Mouse (Mus musculus): ENCODE results near the gene Gfpt1. TPM values are rescaled to one million over a fixed set of nuclear protein-coding genes. Genes with fewer than 3 reads are reported as not detected.
"Not testable (repeated sequence)": the region's sequence is repeated elsewhere in the genome, so short reads cannot be mapped to it uniquely, and the experiment has no call there.

The Gfpt1 gene
- 38.0 and 55.2 TPM in 2 replicates for polyA plus RNA-seq (2012; rRNA removed)

DNA sequence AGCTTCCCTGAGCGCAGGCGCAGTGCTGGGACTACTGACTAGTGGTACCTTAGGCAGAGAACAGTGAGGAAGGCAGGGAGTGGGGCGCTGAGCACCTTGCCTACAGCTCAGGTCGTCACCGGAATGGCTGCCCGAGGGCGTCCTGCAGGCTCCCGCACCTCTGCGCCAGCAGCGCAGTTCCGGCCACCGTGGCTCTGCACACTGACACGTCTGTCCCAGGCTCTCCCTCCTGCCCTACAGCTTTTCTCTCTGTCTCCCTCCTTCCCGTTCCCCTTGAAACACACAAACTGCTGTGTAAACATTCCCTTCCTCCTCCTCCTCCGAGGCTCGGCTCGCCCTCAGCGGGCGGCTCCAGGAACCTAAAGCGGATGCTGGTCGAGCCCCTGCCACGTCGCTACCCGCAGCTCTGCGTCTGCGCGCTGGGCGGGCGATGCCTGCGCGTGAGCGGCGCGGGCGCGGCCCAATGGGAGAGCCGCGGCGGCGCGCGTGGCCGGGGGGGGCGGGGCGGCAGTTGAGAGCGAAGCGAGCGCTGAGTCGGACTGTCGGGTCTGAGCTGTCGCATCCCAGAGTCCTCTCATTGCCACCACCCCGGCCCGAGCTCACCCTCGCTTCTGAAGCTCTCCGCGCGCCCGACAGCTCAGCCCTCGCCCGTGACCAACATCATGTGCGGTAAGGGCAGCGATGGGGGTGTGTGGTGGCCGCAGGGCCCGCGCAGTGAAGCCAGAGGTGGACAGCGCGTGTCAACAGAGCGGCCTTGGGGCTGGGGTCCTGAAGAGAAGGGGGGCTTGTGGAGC lies at the start of gene Gfpt1:
Gene Gfpt1 (plus strand): TSS at position 510 of the 794 bp plus-strand sequence.
- DNase-seq (ENCODE audit: low read depth, low spot score): no peak
- under 1% methylated on average over 68 of the region's 68 CpGs for WGBS

DNA sequence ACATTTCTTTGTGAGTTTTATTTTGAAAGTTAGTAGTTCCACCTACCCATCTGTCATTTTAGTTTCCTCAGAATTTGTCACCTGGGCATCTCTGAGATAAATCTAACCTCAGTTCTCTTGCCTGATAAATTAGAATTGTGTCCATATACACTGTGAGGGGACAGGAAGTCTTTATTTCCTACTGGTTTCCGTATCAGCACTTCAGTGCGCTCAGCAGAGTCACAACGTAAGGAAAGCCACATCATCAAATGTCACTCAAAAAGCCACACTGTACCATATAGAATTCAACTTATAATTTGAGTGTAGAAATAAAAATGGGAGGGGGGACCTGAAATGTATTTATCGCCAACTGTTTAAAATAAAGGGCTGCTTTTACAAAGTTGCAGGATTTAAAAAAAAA lies 48.4 kb upstream of the Gfpt1 start:
- no peak for DNase-seq (ENCODE audit: low read depth, low spot score)
- 85% methylated on average over 4 of the region's 4 CpGs for WGBS

DNA sequence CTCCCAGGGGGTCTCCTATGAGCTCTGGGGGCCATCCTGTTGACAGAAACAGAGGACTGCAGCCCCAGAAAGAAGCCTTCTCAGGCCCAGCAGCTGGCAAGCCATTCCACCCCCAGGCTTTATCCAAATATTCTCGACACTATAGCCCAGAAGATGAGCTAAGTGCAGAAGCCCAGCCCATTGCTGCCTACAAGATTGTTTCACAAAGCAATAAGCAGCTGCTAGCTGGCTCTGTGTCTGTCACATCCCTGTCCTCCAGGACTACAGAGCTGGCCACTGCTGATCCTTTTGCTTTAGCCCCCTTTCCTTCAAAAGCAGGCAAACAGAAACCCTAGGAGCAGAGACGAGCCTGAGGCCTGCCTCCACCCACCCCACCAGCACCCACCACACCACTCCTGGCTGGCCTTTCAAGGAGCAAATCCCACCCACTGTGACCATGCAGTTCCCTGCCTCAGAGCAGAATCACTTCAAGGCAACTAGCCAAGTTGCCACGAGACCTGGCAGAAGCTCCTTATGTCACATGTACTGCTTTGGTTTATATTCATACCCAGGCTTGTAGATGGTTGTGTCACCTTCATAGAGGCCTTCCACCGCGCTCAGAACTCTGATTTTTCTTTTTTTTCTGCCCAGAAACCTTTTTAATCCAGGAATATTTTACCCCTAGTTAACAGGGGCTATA lies 45.9 kb upstream of the Gfpt1 start:
- 75% methylated on average over 5 of the region's 5 CpGs for WGBS
- DNase-seq (ENCODE audit: low read depth, low spot score): no peak

DNA sequence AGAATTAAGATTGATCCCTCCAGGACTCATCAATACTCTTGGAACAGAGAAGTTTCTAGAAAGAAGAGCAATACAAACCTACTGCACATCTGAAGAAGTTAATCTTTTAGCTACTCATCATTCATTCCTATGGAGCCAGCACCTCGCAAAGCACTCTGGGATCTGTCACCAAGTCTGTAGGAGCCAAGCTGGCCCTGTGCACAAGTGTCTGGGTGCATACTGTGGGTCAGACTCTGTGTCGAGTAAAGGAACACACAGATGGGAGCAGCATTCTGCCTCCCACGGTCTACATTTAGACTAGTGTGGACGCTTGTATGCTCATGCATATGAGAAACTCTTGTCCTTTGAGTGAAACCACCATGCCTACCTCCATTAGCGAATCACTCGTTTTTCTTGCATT lies 45.3 kb upstream of the Gfpt1 start:
- WGBS: 95% methylated on average over 6 of the region's 6 CpGs
- no peak for DNase-seq (ENCODE audit: low read depth, low spot score)

DNA sequence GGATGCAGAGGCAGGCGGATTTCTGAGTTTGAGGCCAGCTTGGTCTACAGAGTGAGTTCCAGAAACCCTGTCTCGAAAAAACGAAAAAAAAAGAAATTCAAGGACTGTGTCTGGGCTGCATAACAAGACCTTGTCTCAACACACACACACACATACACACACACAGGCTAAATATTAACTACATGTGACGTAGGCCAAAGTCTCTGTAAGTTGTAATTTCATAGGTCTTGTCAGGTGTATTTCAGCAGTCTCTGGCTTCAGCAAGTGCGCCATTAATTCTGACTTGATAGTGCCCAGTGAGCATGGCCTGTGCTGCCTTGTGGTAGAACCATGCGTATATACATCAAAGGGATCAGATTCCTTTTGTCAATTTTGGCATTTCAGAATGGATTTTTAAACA lies 40.7 kb upstream of the Gfpt1 start:
- WGBS: 72% methylated on average over 6 of the region's 6 CpGs
- no peak for DNase-seq (ENCODE audit: low read depth, low spot score)

DNA sequence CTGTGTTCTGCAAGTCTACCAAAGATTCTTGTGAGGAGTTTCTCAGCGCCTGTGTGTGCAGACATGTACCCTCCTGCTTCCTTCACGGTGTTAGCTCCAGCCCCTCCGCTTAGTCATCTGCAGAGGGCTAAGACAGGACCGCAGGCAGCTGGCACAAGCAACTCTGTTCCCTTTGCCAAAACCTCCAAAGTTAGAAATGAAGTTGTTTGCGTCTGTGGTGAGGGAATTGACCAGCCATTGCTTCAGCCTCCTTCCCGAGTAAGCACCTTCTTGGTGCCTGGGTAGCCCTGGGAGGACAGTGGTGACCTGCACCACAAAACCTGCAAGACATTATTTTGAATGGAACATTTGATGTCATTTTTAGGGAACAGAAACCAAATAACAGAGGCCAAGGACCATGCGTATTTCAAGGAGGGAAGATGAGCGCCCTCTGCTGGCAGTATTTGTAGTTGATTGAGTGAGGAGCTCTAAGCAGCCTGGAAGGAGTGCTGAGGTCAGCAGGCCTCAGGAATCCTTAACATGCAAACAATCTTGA lies 40.1 kb upstream of the Gfpt1 start:
- WGBS: 43% methylated on average over 8 of the region's 8 CpGs

DNA sequence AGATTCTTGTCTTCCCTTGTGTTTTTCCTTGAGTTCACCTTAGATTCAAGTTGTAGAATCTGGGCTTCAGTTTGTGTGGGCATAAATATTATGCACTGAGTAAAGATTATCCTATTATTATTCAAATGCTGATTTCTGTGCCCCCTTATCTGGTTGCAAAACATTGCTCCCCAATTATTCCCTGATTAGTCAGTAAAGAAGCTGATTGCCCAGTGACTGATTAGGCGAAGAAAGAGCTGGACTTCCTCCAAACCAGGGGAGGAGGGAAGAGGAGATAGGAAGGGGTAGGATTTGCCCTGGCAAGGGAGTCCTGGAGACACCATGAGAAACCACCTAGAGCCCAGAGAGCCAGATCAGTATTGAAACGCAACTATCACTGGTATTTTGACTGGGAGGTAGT lies 38.5 kb upstream of the Gfpt1 start:
- WGBS: 85% methylated on average over 2 of the region's 2 CpGs
- no peak for DNase-seq (ENCODE audit: low read depth, low spot score)

More for the DNA sequence above, 40.1 kb upstream of the Gfpt1 start:
- no peak for DNase-seq (ENCODE audit: low read depth, low spot score)

DNA sequence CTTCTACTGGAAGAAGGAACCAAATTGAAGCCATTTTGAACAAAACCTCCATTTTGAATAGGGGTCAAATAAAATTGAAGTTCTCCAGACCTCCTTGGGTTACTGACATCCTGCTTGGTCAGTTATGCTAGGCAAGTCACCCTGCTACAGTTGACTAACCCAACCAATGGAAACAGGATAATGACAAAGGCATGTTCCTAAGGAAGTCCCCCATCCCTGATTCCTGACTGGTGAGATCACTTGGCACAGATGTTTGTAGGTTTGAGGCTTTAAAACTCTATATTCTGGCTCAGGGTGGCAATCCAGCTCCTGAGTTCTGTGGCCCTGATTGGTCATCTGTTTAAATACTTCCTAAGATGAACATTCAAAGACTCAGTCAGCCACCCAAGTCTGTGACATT lies 37.1 kb upstream of the Gfpt1 start:
- DNase-seq (ENCODE audit: low read depth, low spot score): no peak

DNA sequence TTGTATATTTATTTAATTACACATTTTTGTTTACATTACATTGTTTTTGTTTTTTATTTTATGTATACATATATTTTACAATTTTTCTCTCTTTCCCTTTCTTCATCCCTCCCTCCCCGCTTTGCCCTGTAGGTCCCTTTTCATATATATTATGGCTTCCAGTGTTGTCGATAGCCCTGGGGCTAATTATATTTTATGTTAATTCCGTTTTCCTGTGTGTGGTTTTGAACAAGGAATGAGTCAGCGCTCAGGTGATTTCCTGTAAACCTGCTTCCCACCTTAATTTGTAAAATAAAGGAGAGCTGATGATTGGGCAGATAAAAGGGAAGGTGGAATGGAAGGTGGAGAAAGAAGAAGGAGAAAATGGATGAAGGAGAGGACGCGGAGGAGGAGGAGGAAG lies 33.8 kb upstream of the Gfpt1 start, which contains the start of gene Nfu1:
Gene Nfu1 (plus strand): TSS at position 350 of the 400 bp plus-strand sequence.
- WGBS: 78% methylated on average over 6 of the region's 6 CpGs

DNA sequence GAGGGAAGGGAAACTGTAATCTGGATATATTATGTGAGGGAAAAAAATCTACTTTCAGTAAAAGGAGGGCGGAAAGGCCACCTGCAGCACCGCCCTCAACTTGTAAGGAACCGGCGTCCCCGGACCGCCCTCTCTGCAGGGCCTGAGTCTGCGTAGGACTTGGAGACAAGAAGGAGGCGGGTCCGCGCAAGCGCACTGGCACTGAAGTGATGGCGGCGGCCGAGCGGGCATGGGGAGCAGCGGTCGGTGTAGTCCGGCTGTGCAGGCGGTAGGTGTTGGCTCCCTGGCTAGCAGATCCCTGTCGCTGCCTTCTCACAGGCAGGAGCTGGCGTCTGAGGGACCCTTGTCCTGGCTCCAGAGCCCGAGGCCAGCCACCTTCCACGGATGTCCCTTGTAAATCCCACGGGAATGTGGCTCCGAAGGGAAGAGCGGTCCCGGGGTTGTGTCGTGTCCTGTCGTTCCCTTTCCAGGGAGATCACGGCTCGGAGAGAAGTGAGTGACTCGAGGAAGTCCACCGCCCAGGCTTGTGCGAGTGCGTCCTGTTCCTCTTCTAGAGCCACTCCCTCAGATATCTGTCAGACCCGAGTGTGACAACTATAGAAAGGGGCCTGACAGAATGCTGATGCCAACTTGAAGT lies 32.8 kb upstream of the Gfpt1 start:
- DNase-seq (ENCODE audit: low read depth, low spot score): peak; percentile 82

More for the DNA sequence above, 33.8 kb upstream of the Gfpt1 start, which contains the start of gene Nfu1:
- no peak for DNase-seq (ENCODE audit: low read depth, low spot score)

DNA sequence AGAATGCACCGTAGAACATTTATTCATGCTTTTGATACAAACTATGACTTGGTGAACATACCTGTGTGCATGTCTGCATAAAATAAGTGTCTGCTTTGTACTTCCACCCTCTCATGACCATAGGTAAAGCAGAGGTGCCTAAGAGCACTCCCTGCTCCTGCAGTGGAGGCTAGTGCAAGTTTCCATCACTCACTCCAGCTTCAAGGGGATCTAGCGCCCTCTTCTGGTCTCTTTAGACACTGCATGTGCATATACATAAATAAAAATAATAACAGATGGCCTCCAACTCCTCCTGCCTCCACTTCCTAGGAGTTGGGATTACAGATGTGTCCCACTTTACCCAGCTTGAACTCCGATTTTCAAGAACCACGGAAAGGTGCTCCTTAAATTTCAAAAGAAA lies 25.7 kb upstream of the Gfpt1 start:
- no peak for DNase-seq (ENCODE audit: low read depth, low spot score)
- 69% methylated on average over 4 of the region's 4 CpGs for WGBS

More for the DNA sequence above, 32.8 kb upstream of the Gfpt1 start:
- under 1% methylated on average over 36 of the region's 36 CpGs for WGBS

DNA sequence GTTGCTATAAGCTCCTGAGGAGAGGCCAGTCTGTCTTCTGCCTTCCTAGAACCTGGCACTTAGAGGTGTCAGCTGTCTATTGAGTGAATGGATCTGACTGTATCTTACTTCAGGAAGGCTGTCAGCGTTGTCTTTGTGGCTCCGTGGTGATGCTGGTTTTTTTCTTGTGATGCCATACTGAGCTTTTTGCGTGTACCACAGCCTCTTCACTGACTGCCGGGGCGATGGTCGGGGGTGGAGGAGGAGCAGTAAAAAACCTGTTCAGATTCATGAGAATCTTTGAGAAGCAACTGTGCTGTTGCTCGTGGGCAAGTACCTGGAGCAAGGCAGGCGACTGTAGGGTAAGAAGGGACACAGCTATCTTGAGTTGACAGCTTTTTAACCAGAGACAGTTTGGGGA lies 23.8 kb upstream of the Gfpt1 start:
- no peak for DNase-seq (ENCODE audit: low read depth, low spot score)
- WGBS: 95% methylated on average over 8 of the region's 8 CpGs

DNA sequence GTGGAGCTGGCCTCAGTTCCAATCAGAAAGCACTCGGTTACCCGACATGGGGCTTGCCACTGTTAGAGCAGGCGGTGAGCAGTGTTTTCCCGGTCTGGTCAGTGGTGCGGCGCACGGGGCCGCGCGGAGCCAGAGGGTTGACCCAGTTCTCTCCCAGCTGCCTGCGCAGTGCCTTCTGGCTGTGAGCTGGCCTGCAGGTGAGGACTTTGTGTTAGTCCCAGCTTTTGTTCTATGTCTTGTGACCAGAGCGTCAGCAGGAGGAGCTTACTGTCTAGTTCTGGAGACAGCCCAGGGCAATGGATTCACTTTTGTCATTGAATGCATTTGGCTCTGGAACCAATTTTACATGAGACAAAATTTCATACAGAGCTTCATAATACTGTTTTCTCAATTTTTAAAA lies 20.9 kb upstream of the Gfpt1 start:
- WGBS: 98% methylated on average over 12 of the region's 12 CpGs
- no peak for DNase-seq (ENCODE audit: low read depth, low spot score)

DNA sequence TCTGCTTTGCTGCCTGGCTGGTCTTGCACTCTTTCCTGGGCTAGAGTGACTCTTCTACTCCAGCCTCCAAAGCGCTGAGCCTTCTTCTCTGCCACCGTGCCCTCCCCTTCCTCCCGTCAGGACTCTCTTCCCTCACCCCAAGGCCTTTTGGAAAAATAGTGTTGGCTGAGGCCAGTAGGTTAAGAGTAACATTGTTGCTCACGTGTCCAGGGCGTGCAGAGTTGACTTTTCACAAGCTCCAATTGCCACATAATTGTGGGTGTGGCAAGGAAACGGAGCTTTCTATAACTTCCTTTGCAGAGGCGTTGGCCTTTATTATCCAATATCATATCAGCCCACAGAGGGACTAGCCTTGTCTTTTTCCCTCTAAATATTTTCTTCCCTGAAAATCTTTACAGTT lies 15.7 kb upstream of the Gfpt1 start:
- peak; percentile 96 for DNase-seq (ENCODE audit: low read depth, low spot score)

DNA sequence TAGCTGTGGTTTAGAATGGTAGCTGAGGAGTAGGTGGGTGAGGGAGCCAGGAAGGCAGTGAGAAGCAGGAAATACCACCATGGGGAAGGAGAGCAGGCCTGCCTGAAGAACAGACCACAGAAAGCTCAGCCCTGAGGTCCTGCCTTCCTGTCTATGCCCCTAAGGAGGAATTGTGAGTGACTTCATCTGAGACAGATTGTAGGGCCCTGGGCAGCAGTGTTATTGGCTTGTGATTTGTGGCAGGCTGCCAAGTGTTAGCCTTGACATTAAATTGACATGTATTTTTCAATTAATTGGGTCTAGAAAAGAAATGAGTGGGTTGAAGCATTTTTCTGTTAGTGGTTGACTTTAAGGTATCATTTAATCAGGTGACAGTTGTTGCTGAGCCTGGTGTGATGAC lies 13.8 kb upstream of the Gfpt1 start:
- DNase-seq (ENCODE audit: low read depth, low spot score): no peak

More for the DNA sequence above, 15.7 kb upstream of the Gfpt1 start:
- WGBS: 26% methylated on average over 7 of the region's 7 CpGs

DNA sequence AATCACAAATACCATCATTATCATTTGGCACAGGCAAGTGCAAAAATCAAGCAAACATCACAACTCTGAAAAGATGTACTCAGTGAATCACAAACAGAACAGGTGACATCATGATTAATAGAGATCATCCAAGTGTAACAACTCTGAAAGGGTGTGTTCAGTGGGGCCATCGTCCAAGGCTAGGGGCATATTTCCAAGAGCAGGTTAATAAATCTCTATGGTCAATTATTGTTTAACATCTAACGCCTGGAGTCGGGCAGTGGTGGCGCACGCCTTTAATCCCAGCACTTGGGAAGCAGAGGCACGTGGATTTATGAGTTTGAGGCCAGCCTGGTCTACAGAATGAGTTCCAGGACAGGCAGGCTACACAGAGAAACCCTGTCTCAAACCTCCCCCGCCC lies 11.3 kb upstream of the Gfpt1 start:
- WGBS: 31% methylated on average over 7 of the region's 7 CpGs
- DNase-seq (ENCODE audit: low read depth, low spot score): not testable (repeated sequence)

DNA sequence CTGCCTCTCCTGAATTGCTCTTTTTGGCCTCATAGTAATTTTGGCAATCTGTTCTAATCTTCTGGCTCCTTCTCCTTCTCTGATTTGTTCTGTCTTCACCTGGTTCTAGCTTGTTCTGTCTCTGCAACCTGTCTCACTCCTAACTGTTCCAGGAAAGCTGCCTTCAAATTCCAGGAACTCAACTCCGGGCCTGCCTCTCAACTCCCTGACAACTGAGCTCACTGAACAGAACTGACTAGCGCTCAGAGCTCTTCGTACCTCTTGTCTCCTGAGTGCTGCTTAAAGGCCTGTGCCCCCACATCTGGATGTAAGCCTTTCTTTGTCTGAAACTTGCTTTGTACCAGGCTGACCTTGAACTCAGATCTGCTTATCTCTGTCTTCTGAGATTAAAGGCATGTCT lies 10.2 kb upstream of the Gfpt1 start:
- DNase-seq (ENCODE audit: low read depth, low spot score): no peak
- WGBS: 96% methylated on average over 3 of the region's 3 CpGs

DNA sequence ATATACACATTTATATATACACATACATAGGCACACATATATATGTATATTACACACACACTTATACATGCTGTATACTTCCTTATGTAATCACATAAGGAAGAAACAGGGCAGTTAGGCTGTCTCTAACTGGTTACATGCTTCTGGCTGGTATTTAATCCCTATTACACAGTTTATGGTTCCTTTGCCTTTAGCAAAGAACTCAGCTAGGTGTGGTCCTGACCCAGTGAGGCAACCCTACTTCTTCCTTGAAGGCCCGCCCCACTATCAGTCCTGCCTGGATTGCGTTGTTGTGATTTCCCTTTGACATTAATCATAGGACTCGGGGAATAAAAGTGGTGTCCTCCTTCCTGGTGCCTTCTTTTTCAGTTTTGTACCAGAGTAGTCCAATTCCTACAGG lies 8.3 kb upstream of the Gfpt1 start:
- 31% methylated on average over 3 of the region's 3 CpGs for WGBS
- DNase-seq (ENCODE audit: low read depth, low spot score): no peak

DNA sequence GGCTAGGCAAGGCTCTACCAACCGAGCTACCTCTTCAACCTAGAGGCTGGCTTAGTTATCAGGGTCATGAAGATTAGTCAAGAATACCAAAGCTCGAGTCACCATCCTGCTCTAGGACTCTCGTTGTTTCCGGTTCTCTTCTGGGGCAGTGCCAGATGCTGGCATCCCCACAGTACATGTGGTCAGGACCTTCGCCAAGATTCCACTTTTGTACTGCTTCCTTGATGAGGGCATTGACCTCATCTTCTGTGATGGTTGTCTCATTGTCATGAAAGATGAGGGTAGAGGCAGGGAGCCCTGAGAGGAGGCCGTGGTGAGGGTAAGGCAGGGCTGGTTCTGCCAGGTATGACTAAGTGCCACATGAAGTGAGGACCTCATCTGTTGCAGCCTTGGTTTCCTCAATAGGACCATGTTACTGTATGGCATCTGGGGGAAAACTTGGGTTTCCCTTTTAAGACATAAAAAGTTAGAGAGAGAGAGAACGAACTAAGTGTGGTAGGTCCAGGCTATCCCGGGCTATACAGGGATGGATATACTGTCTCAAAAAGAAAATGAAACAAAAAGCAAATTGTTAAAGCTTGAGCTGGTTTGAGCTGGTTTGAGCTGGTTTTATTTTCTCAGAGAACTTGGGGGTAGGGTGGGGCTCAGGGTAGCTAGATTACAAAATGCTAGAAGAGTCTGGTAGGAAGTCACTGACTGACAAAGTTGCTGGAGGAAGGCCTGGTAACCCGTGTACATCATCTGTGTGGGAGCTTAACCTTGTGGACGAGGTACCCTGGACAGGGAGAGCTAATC lies 4.6 kb upstream of the Gfpt1 start:
- no peak for DNase-seq (ENCODE audit: low read depth, low spot score)

DNA sequence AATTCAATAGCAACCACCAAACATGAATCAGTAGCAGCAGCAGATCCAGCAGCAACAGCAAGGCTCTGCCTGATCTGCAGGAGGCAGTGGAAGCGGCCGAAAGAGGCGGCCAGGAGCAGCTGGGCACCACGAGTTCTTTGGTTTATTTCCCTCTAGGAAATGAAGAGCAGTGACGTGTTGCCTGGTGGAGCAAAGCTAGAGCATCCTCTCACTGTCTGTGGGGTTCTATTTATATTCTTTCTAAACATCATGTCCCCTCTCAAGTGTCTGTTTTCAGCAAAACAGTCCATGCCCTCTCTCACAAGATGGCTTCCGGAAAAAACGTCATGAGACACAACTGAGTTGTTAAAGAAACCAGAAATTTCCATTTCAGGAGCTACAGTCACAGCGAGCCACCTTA lies 3.5 kb upstream of the Gfpt1 start:
- 81% methylated on average over 8 of the region's 8 CpGs for WGBS
- no peak for DNase-seq (ENCODE audit: low read depth, low spot score)

More for the DNA sequence above, 4.6 kb upstream of the Gfpt1 start:
- 41% methylated on average over 10 of the region's 10 CpGs for WGBS

All from large intestine, adult 2 months (tissue).